In the genomic region with DNA sequence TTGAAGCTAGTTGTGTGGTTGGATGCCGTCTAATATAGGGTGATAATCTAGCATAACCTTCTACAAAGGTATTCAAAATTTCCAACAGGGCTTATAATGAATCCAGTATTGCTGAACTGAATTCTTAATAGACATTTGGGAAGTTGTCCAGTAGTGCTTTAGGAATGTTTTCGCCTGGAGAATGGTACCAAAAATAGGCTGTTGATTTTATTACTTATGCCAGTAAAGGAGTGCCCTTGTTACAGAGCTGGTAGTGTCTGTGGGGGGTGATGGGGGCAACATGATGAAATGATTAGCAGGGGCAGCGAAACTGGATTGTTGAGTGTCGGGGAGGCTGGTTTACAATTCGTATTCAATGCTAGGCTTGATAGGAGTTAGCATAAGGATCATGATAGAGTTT, we compare ENCODE assay signal across 24 mouse cellular contexts. TPM values are rescaled to one million over a fixed set of nuclear protein-coding genes. Genes with fewer than 3 reads are reported as not detected.
A peak's percentile ranks its signal among the peaks of the same experiment; 100 is the strongest.
DNase-seq lines count a peak whose midpoint lies in the region; ATAC-seq and TF ChIP-seq lines count a peak whose summit lies in the region.
"Had no signal": no experiment of that assay in that cellular context is flagged by ENCODE, and none has a peak within 500 bp of the region (broad histone marks: within the 10 kb centered on the region; RNA-seq: fewer than 3 reads in every experiment).

No protein-coding gene starts in this region.

- no peak for TF ChIP-seq CTCF in layer of hippocampus, adult 2 months (conservative IDR thresholded peaks at IDR 0.05)

- H3K36me3 ChIP-seq in heart, embryonic 11.5 days (ENCODE audit: control insufficient read depth, insufficient read depth, low read length) = no peaks in the 10 kb centered on the region
- H3K36me3 ChIP-seq in heart, embryonic 10.5 days = peaks cover 16% of the 10 kb centered on the region; the same call in 1 of the 2 replicates
- H3K36me3 ChIP-seq in embryonic facial prominence, embryonic 14.5 days (ENCODE audit: control insufficient read depth, insufficient read depth, low read length) = peaks cover 4% of the 10 kb centered on the region; the same call in 1 of the 2 replicates
- H3K36me3 ChIP-seq in hindbrain, embryonic 14.5 days (replicated peaks; ENCODE audit: control insufficient read depth, insufficient read depth) = no peaks in the 10 kb centered on the region
- H3K36me3 ChIP-seq: forebrain, embryonic 15.5 days had no signal

- no peaks in the 10 kb centered on the region for H3K9me3 ChIP-seq in heart, embryonic 11.5 days (replicated peaks; ENCODE audit: control insufficient read depth, low read length)
- no peaks in the 10 kb centered on the region for H3K9me3 ChIP-seq in heart, embryonic 10.5 days
- H3K9me3 ChIP-seq in embryonic facial prominence, embryonic 14.5 days (ENCODE audit: control insufficient read depth, low read length) = no peaks in the 10 kb centered on the region
- H3K9me3 ChIP-seq in hindbrain, embryonic 14.5 days (ENCODE audit: control insufficient read depth, low read length) = no peaks in the 10 kb centered on the region
- H3K9me3 ChIP-seq: forebrain, embryonic 15.5 days; midbrain, embryonic 12.5 days had no signal

- peaks cover 11% of the 10 kb centered on the region for H3K4me1 ChIP-seq in heart, embryonic 11.5 days (ENCODE audit: control insufficient read depth, insufficient read depth, low read length)
- H3K4me1 ChIP-seq in heart, embryonic 10.5 days = peaks cover 20% of the 10 kb centered on the region; the same call in 1 of the 2 replicates
- H3K4me1 ChIP-seq in embryonic facial prominence, embryonic 14.5 days (ENCODE audit: control insufficient read depth, insufficient read depth, low read length) = peaks cover 7% of the 10 kb centered on the region; the same call in 1 of the 2 replicates
- 0 out of 2 replicates have a peak, but pooled peaks cover 4% of the 10 kb centered on the region for H3K4me1 ChIP-seq in hindbrain, embryonic 14.5 days (replicated peaks; ENCODE audit: control insufficient read depth, insufficient read depth, low read length)

- no peak overlapping the region for H3K9ac ChIP-seq in heart, embryonic 11.5 days (ENCODE audit: low read depth, low read length)
- H3K9ac ChIP-seq in embryonic facial prominence, embryonic 14.5 days (ENCODE audit: low read depth, low read length) = no peak overlapping the region
- no peak overlapping the region for H3K9ac ChIP-seq in hindbrain, embryonic 14.5 days
- H3K9ac ChIP-seq: forebrain, embryonic 15.5 days; liver, embryonic 14.5 days; midbrain, embryonic 12.5 days had no signal

- H3K27me3 ChIP-seq in heart, embryonic 11.5 days (ENCODE audit: control insufficient read depth, insufficient read depth, low read length) = no peaks in the 10 kb centered on the region
- H3K27me3 ChIP-seq in heart, embryonic 10.5 days (ENCODE audit: insufficient read depth, poor library complexity, severe bottlenecking) = no peaks in the 10 kb centered on the region
- no peaks in the 10 kb centered on the region for H3K27me3 ChIP-seq in embryonic facial prominence, embryonic 14.5 days (replicated peaks; ENCODE audit: control insufficient read depth, insufficient read depth, low read length)
- H3K27me3 ChIP-seq in hindbrain, embryonic 14.5 days (ENCODE audit: control insufficient read depth, insufficient read depth, low read length) = no peaks in the 10 kb centered on the region
- H3K27me3 ChIP-seq: forebrain, embryonic 15.5 days; midbrain, embryonic 12.5 days had no signal

- WGBS in heart, embryonic 11.5 days (ENCODE audit: insufficient replicate concordance) = 69% methylated on average over 5 of the region's 5 CpGs
- 76% methylated on average over 5 of the region's 5 CpGs for WGBS in heart, embryonic 10.5 days
- WGBS in embryonic facial prominence, embryonic 14.5 days = 48% methylated on average over 5 of the region's 5 CpGs
- 86% methylated on average over 5 of the region's 5 CpGs for WGBS in hindbrain, embryonic 14.5 days

- no peak for DNase-seq in heart, embryonic 10.5 days (ENCODE audit: low spot score)
- no peak for DNase-seq in layer of hippocampus, adult 2 months (ENCODE audit: low spot score in 2 of 2)
- DNase-seq in layer of hippocampus, postnatal 10 days (ENCODE audit: low spot score in 2 of 2) = no peak
- DNase-seq in Muller cell, postnatal 12 days (ENCODE audit: inconsistent ontology term) = peak; percentile 67
- peak; percentile 42 for DNase-seq in embryonic facial prominence, embryonic 14.5 days (ENCODE audit: low spot score)
- no peak for DNase-seq in ovary, postnatal 14 days (ENCODE audit: low spot score)
- no peak for DNase-seq in hindbrain, embryonic 14.5 days (ENCODE audit: low spot score)
- DNase-seq: adrenal gland, postnatal 25 days; B cell, adult 2 months; cerebellum, adult 9-11 months; embryo, embryonic 11 days; heart, adult 18-20 months; kidney, adult 18-20 months; kidney, postnatal 25 days; layer of hippocampus, adult 9-11 months; lung, postnatal 36 days; right cerebral cortex, postnatal 25 days; thymus, postnatal 36 days had no signal

- no peak overlapping the region for H3K4me3 ChIP-seq in heart, embryonic 11.5 days (ENCODE audit: low read depth, low read length)
- H3K4me3 ChIP-seq in heart, embryonic 10.5 days = no peak overlapping the region
- no peak overlapping the region for H3K4me3 ChIP-seq in layer of hippocampus, adult 2 months
- H3K4me3 ChIP-seq in embryonic facial prominence, embryonic 14.5 days (ENCODE audit: low read depth, low read length) = no peak overlapping the region
- no peak overlapping the region for H3K4me3 ChIP-seq in hindbrain, embryonic 14.5 days (replicated peaks; ENCODE audit: low read length)
- H3K4me3 ChIP-seq: erythroblast, embryonic 14.5 days; forebrain, embryonic 15.5 days; midbrain, embryonic 12.5 days had no signal

- 0 out of 2 replicates have a peak overlapping the region, but pooled peaks have one; percentile 47 for H3K27ac ChIP-seq in heart, embryonic 11.5 days (ENCODE audit: low read depth, low read length)
- H3K27ac ChIP-seq in heart, embryonic 10.5 days = no peak overlapping the region
- peak overlapping the region; percentile 1; the same call in 1 of the 2 replicates for H3K27ac ChIP-seq in layer of hippocampus, adult 2 months
- peak overlapping the region; percentile 39; the same call in 1 of the 2 replicates for H3K27ac ChIP-seq in embryonic facial prominence, embryonic 14.5 days (replicated peaks; ENCODE audit: low read depth, low read length)
- no peak overlapping the region for H3K27ac ChIP-seq in hindbrain, embryonic 14.5 days
- H3K27ac ChIP-seq: forebrain, embryonic 15.5 days; hindbrain, postnatal 0 days; liver, embryonic 14.5 days; midbrain, embryonic 12.5 days had no signal

- ATAC-seq in heart, embryonic 11.5 days (replicated peaks; ENCODE audit: insufficient number of reproducible peaks, low FRiP score, low TSS enrichment) = no peak
- ATAC-seq in embryonic facial prominence, embryonic 14.5 days (ENCODE audit: low read depth) = no peak
- no peak for ATAC-seq in hindbrain, embryonic 14.5 days (ENCODE audit: low FRiP score)
- ATAC-seq: forebrain, embryonic 15.5 days; hindbrain, postnatal 0 days had no signal

- H3K4me2 ChIP-seq in heart, embryonic 11.5 days = no peak overlapping the region
- H3K4me2 ChIP-seq in embryonic facial prominence, embryonic 14.5 days (ENCODE audit: low read depth, low read length) = no peak overlapping the region
- H3K4me2 ChIP-seq in hindbrain, embryonic 14.5 days (replicated peaks) = no peak overlapping the region
- H3K4me2 ChIP-seq: forebrain, embryonic 15.5 days; midbrain, embryonic 12.5 days had no signal

RNA-seq across cellular contexts. Expression of gene Cdk17, which starts 16.8 kb away (rescaled TPM):
- 20.9 and 21.0 TPM in 2 replicates for polyA plus RNA-seq in heart, embryonic 11.5 days (2014; fragmentation: Nextera tagmentation; extraction: Ambion mirVana)
- polyA plus RNA-seq in heart, embryonic 10.5 days (2016; fragmentation: Nextera tagmentation; extraction: Ambion mirVana) = 16.4 and 20.0 TPM in 2 replicates
- 100 to 1,000 TPM; 206 to 219 TPM for total RNA-seq in layer of hippocampus, adult 2 months (2021)
- 100 to 1,000 TPM; 116 to 120 TPM for total RNA-seq in layer of hippocampus, postnatal 10 days (2021)
- polyA plus RNA-seq in embryonic facial prominence, embryonic 14.5 days (2014; fragmentation: Nextera tagmentation; extraction: Ambion mirVana) = 23.8 and 26.9 TPM in 2 replicates
- polyA plus RNA-seq in hindbrain, embryonic 14.5 days (2014; fragmentation: Nextera tagmentation; extraction: Ambion mirVana) = 61.1 and 68.3 TPM in 2 replicates

Comparison
In these comparisons a context has a peak if more than half of its experiments do, and no peak if none do; other contexts are left out.
1. H3K27ac ChIP-seq: peak in heart, embryonic 11.5 days (single experiment), layer of hippocampus, adult 2 months (single experiment) and embryonic facial prominence, embryonic 14.5 days (single experiment); none in heart, embryonic 10.5 days (single experiment) and hindbrain, embryonic 14.5 days (single experiment).
2. DNase-seq: peak in Muller cell, postnatal 12 days (single experiment) and embryonic facial prominence, embryonic 14.5 days (single experiment); none in heart, embryonic 10.5 days (single experiment), layer of hippocampus, adult 2 months (0 of 2), layer of hippocampus, postnatal 10 days (0 of 2), ovary, postnatal 14 days (single experiment) and hindbrain, embryonic 14.5 days (single experiment).